Mouse (Mus musculus): ENCODE results near the gene Sparc.

- TF ChIP-seq POLR2A (IDR thresholded peaks at IDR 0.05; ENCODE audit: insufficient read depth, low read length) (no peak), CTCF (IDR thresholded peaks at IDR 0.05; ENCODE audit: low read depth, low read length) (no peak), EP300 (IDR thresholded peaks at IDR 0.05; ENCODE audit: insufficient read depth, low read depth, low read length) (no peak)
These were observed 48.5 kb upstream of the Sparc start for GRCm38 (mm10) chr11:55471467-55471866.
